Mouse (Mus musculus) bone marrow macrophage, adult 2 months (primary cell): ENCODE results near the gene Pld5. TPM values are rescaled to one million over a fixed set of nuclear protein-coding genes. Genes with fewer than 3 reads are reported as not detected.

Experiments
- H3K27ac ChIP-seq: 2 replicates; pipeline ENCODE4 v1.5.1; 2012; ENCODE audit warnings: low read depth, low read length; ENCODE audit not compliant: insufficient read depth
- H3K4me1 ChIP-seq: 2 replicates; pipeline ENCODE4 v1.6.1; 2012; ENCODE audit warnings: low read length; ENCODE audit not compliant: control insufficient read depth, insufficient read depth
- H3K4me3 ChIP-seq: 2 replicates; pipeline ENCODE4 v1.5.1; 2012; ENCODE audit warnings: mild to moderate bottlenecking, low read length, moderate library complexity; ENCODE audit not compliant: insufficient read depth
- CTCF ChIP-seq: IDR thresholded peaks from 2 replicates; pipeline ENCODE4 v1.5.1; 2012; ENCODE audit warnings: low read depth, mild to moderate bottlenecking, low read length, moderate library complexity
- POLR2A ChIP-seq: IDR thresholded peaks from 2 replicates; pipeline ENCODE4 v1.6.1; 2012; ENCODE audit warnings: mild to moderate bottlenecking, low read depth, low read length, borderline replicate concordance
- polyA plus RNA-seq: library from polyadenylated mRNA; stranded (reverse); fragments of >200 nt; gene quantifications from 2 replicates; pipeline ENCODE4 v1.2.4, GENCODE M21; 2012; ENCODE audit not compliant: missing spikeins, insufficient read depth, insufficient read length

The Pld5 gene
- polyA plus RNA-seq, 1 experiment = not detected

DNA sequence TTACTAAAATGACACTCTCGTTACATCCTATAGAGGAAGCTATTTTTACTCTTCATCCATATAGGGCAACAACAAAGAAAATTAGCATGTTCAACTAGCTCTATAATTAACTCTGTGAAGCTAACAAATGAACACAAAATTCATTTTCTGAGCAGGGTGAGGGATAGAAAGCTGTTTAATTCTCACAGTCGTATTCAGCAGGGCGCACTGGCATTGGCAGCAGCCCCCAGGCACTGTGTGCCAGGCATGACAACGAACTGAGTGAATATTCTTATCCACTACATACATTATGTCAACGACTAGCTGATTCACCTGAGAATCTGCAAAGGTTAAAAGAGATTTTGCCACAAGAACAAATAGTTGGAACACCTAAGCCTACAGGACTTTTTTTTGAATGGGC lies 304.4 kb downstream of the Pld5 start:
- Histone ChIP-seq H3K4me3 (no peak overlapping the region), H3K27ac (no peak overlapping the region), H3K4me1 (no peaks in the 10 kb centered on the region)
- no peak for TF ChIP-seq POLR2A
- TF ChIP-seq CTCF = no peak

DNA sequence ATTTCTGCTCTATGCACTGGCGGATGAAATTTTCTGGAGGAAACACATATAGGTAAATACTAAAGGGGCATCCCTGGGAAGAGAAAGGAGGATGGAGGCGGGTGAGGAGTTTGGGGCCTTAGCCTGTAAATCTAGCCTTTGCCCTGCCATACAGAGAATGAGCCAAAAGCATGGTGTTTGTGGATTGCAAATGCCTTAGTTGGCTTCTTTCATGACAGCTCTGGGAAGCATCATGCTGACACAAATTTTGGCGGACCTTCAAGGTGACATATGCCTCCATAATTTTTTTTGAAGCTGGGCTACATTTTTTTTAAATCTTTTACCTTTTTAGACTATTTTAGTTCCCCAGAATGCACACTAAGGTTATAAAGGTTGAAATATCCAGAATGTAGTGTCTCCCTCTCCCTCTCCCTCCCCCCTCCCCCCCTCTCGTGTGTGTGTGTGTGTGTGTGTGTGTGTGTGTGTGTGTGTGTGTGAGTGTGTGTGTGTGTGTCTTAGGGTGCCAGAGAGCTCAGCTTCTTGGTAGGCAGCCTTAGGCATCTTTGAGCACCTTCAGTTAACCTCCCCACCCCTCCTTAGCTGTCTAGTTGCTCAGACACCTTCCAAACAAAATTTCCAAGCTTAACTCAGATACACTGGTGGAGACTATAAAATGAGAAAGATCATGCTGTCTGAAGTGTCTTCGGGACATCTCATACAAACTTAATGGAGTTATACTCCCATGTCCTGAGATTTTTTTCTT lies 307.9 kb downstream of the Pld5 start:
- Histone ChIP-seq H3K4me1 (no peaks in the 10 kb centered on the region), H3K4me3 (no peak overlapping the region), H3K27ac (no peak overlapping the region)
- TF ChIP-seq POLR2A = no peak
- TF ChIP-seq CTCF = no peak

DNA sequence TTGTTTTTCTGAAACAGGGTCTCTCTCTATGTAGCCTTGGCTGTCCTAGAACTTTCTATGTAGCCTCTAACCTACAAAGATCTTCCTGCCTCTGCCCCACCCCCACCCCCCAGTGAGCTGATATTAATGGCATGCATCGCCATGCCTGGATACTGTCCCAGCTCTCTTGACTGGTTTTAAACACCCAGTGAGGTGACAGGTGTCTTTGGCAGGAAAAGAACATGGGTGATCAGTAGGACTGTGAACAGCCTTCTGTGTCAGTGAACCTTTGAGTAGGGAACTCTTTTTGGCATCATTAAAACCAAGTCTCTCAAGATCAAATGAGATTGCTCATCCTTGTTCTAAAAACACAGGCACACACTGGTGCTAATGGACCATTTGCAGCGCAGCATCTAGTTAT lies 313.3 kb downstream of the Pld5 start:
- H3K4me1 ChIP-seq = no peaks in the 10 kb centered on the region
- TF ChIP-seq CTCF = no peak
- H3K27ac ChIP-seq = no peak overlapping the region
- H3K4me3 ChIP-seq = no peak overlapping the region

DNA sequence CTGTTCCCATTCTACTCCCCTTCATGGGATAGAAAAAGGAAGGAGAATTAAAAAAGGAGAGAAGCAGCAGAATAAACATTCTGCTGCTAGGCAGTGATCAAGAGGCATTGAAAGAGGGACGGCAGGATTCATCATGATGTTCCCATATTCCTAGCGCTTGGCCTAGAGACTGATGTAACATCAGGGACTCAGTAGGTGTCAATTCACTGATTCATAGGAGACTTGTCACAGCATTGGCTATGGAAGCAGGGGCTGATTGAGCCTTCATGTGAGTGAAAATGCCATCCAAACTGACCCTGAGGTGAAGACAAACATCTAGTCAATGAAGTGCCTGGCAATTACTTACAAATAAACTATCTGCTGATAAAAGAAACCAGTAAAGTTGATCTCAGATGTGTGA lies 324.3 kb downstream of the Pld5 start:
- TF ChIP-seq CTCF (no peak), POLR2A (no peak)
- Histone ChIP-seq H3K4me1 (no peaks in the 10 kb centered on the region), H3K4me3 (no peak overlapping the region), H3K27ac (no peak overlapping the region)

DNA sequence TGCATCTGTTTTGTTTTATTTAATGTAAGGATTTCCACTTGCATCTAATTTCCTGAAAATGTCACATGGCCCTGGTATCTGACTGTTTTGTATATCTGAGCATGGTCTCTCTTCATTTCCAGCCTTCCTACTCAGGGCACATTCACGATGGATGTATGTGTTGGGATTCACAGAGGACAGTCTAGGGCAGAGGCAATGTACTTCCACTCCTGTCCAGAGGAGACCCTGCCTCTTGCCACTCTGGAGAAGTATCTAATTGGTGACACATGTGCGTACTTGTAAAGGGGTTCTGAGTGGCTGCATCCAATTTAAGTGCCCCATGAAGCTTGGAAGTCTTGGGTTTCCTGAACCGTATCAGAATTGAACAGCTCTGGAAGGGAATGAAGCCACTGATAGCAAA lies 324.7 kb downstream of the Pld5 start:
- Histone ChIP-seq H3K4me3 (no peak overlapping the region), H3K4me1 (no peaks in the 10 kb centered on the region), H3K27ac (no peak overlapping the region)
- TF ChIP-seq POLR2A = no peak
- no peak for TF ChIP-seq CTCF

DNA sequence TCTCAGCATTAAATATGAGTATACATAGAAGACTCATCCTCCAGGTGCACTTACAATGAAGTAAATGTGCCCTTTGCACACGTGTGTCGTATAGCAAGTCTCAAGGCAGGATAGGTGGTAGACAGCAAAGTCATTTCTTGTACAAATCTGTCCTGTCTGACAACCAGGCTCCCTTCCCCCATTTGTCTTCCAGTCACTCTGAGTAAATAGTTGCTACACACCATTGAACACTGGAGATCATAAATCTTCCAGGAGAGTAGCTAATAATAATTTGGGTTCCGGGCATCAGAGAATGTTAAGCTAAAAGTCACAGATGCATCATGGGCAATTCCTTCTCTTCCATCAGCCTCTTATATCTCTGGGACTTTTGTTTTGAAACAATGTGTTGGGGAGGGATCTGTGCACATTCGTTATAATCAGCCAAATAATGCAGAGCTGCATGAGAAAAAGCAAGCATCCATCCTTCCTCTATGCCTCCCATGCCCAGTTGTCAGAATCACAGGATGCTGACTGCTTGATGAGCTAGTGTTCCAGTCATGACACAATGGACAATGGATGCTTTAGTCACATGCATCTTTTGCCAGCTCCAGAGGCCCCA lies 328.3 kb downstream of the Pld5 start:
- no peak for TF ChIP-seq POLR2A
- no peak for TF ChIP-seq CTCF

DNA sequence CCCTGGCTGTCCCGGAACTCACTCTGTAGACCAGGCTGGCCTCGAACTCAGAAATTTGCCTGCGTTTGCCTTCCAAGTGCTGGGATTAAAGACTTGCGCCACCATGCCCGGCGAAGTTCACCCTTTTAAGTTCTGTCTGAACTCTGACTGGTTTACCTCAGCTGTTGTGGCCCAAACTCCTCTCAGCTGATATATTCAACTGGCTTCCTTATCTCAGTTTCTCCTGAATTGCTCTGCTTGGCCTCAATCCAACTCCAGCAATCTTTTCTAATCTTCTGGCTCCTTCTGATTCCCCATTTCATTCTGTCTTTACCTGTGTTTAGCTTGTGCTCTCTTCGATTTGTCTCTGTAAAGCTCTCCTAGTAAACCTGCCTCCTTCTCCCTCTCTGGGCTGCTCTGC lies 331.9 kb downstream of the Pld5 start:
- no peaks in the 10 kb centered on the region for H3K4me1 ChIP-seq
- no peak for TF ChIP-seq POLR2A
- TF ChIP-seq CTCF = no peak
- no peak overlapping the region for H3K4me3 ChIP-seq
- no peak overlapping the region for H3K27ac ChIP-seq

More for the DNA sequence above, 328.3 kb downstream of the Pld5 start:
- Histone ChIP-seq H3K27ac (no peak overlapping the region), H3K4me1 (no peaks in the 10 kb centered on the region), H3K4me3 (no peak overlapping the region)

DNA sequence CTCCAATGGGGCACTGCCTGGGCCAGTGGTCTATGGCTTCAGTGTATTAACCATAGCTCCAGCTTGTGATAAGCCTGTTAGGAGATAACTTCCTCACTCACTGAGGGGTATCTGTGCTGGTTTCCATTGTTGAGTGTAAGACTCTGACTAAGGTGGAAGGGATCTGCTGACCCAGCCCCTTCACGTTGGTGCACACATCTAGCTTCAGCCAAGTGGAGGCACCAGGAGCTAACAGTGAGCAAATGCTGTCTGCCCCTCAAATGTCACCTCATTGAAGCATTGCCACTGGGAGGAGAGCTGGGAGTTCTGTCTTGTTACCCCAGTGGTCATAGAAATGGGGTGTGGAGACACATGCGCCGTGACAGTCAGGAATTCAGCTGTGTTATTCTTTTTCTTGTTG lies 336.4 kb downstream of the Pld5 start:
- Histone ChIP-seq H3K4me3 (no peak overlapping the region), H3K27ac (no peak overlapping the region), H3K4me1 (no peaks in the 10 kb centered on the region)
- TF ChIP-seq CTCF (no peak), POLR2A (no peak)

DNA sequence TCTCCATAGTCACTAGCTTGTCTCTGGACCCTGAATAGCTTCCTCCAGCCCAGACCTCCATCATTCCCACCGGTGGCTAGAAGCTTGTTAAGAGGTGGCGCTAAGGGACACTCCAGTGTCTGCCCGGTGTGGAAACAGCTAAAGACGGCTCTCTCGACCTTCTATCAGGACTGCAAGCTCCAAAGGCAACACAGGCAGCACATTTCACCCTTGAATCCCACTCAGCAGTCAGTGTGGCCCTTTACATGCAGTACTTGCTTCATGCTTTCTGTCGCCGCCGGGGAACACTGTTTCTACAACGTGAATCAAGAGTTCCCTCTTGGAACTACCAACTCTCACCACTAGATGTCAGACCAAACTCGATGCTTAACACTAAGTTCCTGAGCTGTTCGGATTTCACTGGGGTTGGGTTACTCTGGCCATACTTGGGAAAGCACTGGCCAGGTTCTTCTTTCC lies 338.8 kb downstream of the Pld5 start:
- no peak overlapping the region for H3K4me3 ChIP-seq
- no peak overlapping the region for H3K27ac ChIP-seq
- TF ChIP-seq CTCF (no peak), POLR2A (no peak)
- H3K4me1 ChIP-seq = no peaks in the 10 kb centered on the region

DNA sequence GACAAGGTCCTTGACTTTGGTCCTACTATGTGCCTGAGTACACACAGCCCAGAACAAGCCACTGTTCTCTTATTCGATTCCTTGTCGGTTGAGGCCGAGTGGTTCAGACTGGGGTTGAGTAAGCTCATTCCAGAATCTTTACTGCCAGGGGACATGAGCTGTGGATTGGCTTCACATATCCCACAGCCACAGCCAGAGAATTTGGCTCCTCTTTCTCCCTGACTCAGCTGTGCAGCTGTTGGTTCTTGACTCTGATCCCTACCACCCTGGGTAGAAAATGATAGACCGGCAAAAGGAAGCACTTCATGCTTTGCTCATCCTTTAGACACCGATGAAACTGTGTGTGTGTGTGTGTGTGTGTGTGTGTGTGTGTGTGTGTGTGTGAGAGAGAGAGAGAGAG lies 343.7 kb downstream of the Pld5 start:
- no peak overlapping the region for H3K27ac ChIP-seq
- no peaks in the 10 kb centered on the region for H3K4me1 ChIP-seq
- TF ChIP-seq POLR2A = no peak
- H3K4me3 ChIP-seq = no peak overlapping the region
